Mouse (Mus musculus) bone marrow macrophage, adult 2 months (primary cell): Measurements from ENCODE around the gene Rnf123.

Experiments
- CTCF ChIP-seq: IDR thresholded peaks from 2 replicates; pipeline ENCODE4 v1.5.1; 2012; ENCODE audit warnings: low read depth, mild to moderate bottlenecking, low read length, moderate library complexity
- POLR2A ChIP-seq: IDR thresholded peaks from 2 replicates; pipeline ENCODE4 v1.6.1; 2012; ENCODE audit warnings: mild to moderate bottlenecking, low read depth, low read length, borderline replicate concordance

DNA sequence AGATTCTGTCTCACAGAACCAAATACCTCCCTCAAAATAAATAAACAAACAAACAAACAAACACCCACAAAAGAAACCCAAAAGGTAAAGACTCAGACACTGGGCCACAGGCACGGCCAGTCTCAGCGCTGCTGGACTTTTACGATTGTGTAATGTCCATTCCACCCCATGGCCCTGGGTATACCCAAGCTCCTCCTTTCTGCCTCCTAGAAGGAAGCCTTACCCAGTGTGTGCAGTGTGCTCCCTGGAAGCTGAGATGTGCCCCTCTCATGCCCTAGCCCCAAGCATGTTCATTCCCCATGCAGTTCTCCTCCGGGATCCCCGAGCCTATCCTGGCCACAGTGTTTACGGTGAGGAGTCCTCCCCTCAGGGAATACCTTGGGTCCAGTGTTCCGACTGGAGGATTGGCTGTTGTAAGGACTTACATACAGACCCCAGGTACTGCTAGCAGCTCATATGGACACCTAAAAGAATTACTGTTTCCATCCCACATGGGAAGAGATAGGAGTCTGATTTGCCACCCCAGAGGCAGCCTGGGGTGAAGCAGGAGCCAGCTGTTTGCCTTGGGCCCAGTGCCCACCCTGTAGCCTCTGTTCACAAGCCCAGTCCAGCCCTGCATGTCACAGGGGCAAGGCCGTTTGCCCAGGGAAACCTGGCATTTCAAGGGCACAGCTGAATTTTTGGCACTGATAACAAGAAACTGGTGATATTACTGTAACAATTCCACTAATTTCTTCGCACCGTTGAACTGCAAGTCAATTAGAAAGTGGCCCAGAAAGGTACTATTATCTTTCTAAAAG is 38.2 kb upstream of the Rnf123 start:
- TF ChIP-seq CTCF (no peak), POLR2A (no peak)
